Mouse (Mus musculus) forebrain, embryonic 10.5 days (tissue): ENCODE data around the gene Slx4ip. TPM values are rescaled to one million over a fixed set of nuclear protein-coding genes. Genes with fewer than 3 reads are reported as not detected.

ENCODE experiments used
- DNase-seq: peaks from one replicate; pipeline ENCODE4 v3.0.0-alpha.2; 2017; ENCODE audit warnings: low spot score; ENCODE audit errors: extremely low spot score
- H3K27ac ChIP-seq: fragments of 300-500 bp; sonication (generic); 2 replicates; pipeline ENCODE4 v1.5.1; 2016; ENCODE audit warnings: mild to moderate bottlenecking
- H3K27me3 ChIP-seq: fragments of 300-500 bp; sonication (generic); 2 replicates; pipeline ENCODE4 v1.6.1; 2016; ENCODE audit warnings: mild to moderate bottlenecking; ENCODE audit not compliant: poor library complexity, severe bottlenecking
- H3K36me3 ChIP-seq: fragments of 300-500 bp; sonication (generic); replicated peaks from 2 replicates; pipeline ENCODE4 v1.6.1; 2016; ENCODE audit warnings: mild to moderate bottlenecking, moderate library complexity
- H3K4me1 ChIP-seq: fragments of 300-500 bp; sonication (generic); 2 replicates; pipeline ENCODE4 v1.6.1; 2016
- H3K4me3 ChIP-seq: fragments of 300-500 bp; sonication (generic); 2 replicates; pipeline ENCODE4 v1.5.1; 2016; ENCODE audit warnings: mild to moderate bottlenecking, moderate library complexity
- H3K9me3 ChIP-seq: fragments of 300-500 bp; sonication (generic); 2 replicates; pipeline ENCODE4 v1.6.1; 2016; ENCODE audit warnings: mild to moderate bottlenecking, moderate library complexity
- WGBS: fragments of 180-500 bp; shearing (Covaris S2); methylation state at CpG from one replicate; pipeline ENCODE4 v1.1.7; 2016; 5-methylcytosine and 5-hydroxymethylcytosine counted together
- polyA plus RNA-seq: library from polyadenylated mRNA; unstranded; fragments of >200 nt; fragmentation: Nextera tagmentation; extraction: Ambion mirVana; gene quantifications from 2 replicates; pipeline ENCODE4 v1.2.1, GENCODE M21; 2016

The Slx4ip gene
- polyA plus RNA-seq, 1 experiment from 2014 or later = 8.1 TPM

- Histone ChIP-seq H3K4me1 (peaks cover 84% of the 10 kb centered on the region), H3K4me3 (peak overlapping the region; percentile 9; the same call in 1 of the 2 replicates), H3K27ac (peak overlapping the region; percentile 81), H3K9me3 (no peaks in the 10 kb centered on the region), H3K27me3 (peaks cover 9% of the 10 kb centered on the region; the same call in 1 of the 2 replicates), H3K36me3 (peaks cover 80% of the 10 kb centered on the region)
- no peak for DNase-seq
- 12% methylated on average over 11 of the region's 11 CpGs for WGBS
Observed at GRCm38 (mm10) chr2:137098269-137099035, 207.4 kb downstream of the Slx4ip start.

- Histone ChIP-seq H3K4me1 (peaks cover 76% of the 10 kb centered on the region), H3K36me3 (peaks cover 80% of the 10 kb centered on the region), H3K27me3 (peaks cover 11% of the 10 kb centered on the region; the same call in 1 of the 2 replicates), H3K9me3 (no peaks in the 10 kb centered on the region), H3K27ac (peak overlapping the region; percentile 81), H3K4me3 (no peak overlapping the region)
- DNase-seq = peak; percentile 66
- 8% methylated on average over 6 of the region's 6 CpGs for WGBS
Observed at GRCm38 (mm10) chr2:137099211-137099734, 208.3 kb downstream of the Slx4ip start.

- no peak for DNase-seq
- Histone ChIP-seq H3K27ac (peak overlapping the region; percentile 37; the same call in 1 of the 2 replicates), H3K4me3 (no peak overlapping the region), H3K9me3 (no peaks in the 10 kb centered on the region), H3K27me3 (0 out of 2 replicates have a peak, but pooled peaks cover 12% of the 10 kb centered on the region), H3K36me3 (peaks cover 82% of the 10 kb centered on the region), H3K4me1 (peaks cover 64% of the 10 kb centered on the region)
- 39% methylated on average over 5 of the region's 5 CpGs for WGBS
Observed at GRCm38 (mm10) chr2:137101074-137101473, 210.1 kb downstream of the Slx4ip start.

GRCm38 (mm10) chr2:137107203-137107602 is 216.2 kb downstream of the Slx4ip start:
- H3K27ac ChIP-seq = peak overlapping the region; percentile 82
- H3K36me3 ChIP-seq = peaks cover 47% of the 10 kb centered on the region
- no peak for DNase-seq
- H3K4me3 ChIP-seq = peak overlapping the region; percentile 10; the same call in 1 of the 2 replicates
- peaks cover 31% of the 10 kb centered on the region for H3K27me3 ChIP-seq
- H3K9me3 ChIP-seq = no peaks in the 10 kb centered on the region
- WGBS = 44% methylated on average over 4 of the region's 4 CpGs
- H3K4me1 ChIP-seq = peaks cover 68% of the 10 kb centered on the region

GRCm38 (mm10) chr2:137107946-137108345 is 216.9 kb downstream of the Slx4ip start:
- H3K4me1 ChIP-seq = peaks cover 75% of the 10 kb centered on the region
- peaks cover 41% of the 10 kb centered on the region for H3K36me3 ChIP-seq
- H3K27me3 ChIP-seq = peaks cover 35% of the 10 kb centered on the region
- WGBS = 73% methylated on average over 8 of the region's 8 CpGs
- no peak for DNase-seq
- peak overlapping the region; percentile 82 for H3K27ac ChIP-seq
- no peak overlapping the region for H3K4me3 ChIP-seq
- no peaks in the 10 kb centered on the region for H3K9me3 ChIP-seq

GRCm38 (mm10) chr2:137109321-137110213 is 218.5 kb downstream of the Slx4ip start:
- Histone ChIP-seq H3K36me3 (peaks cover 25% of the 10 kb centered on the region), H3K4me3 (peak overlapping the region; percentile 79), H3K9me3 (no peaks in the 10 kb centered on the region), H3K27me3 (peaks cover 28% of the 10 kb centered on the region), H3K4me1 (peaks cover 91% of the 10 kb centered on the region), H3K27ac (peak overlapping the region; percentile 82)
- peak; percentile 68 for DNase-seq
- 27% methylated on average over 15 of the region's 15 CpGs for WGBS

GRCm38 (mm10) chr2:137110214-137110898 is 219.3 kb downstream of the Slx4ip start:
- Histone ChIP-seq H3K27me3 (peaks cover 28% of the 10 kb centered on the region), H3K4me1 (peaks cover 99% of the 10 kb centered on the region), H3K4me3 (peak overlapping the region; percentile 79; the same call in 1 of the 2 replicates), H3K36me3 (peaks cover 17% of the 10 kb centered on the region), H3K27ac (peak overlapping the region; percentile 82), H3K9me3 (no peaks in the 10 kb centered on the region)
- DNase-seq = no peak
- 17% methylated on average over 4 of the region's 4 CpGs for WGBS

GRCm38 (mm10) chr2:137113288-137114061 is 222.5 kb downstream of the Slx4ip start:
- peaks cover 88% of the 10 kb centered on the region for H3K4me1 ChIP-seq
- peak; percentile 51 for DNase-seq
- peak overlapping the region; percentile 97 for H3K27ac ChIP-seq
- peaks cover 21% of the 10 kb centered on the region for H3K27me3 ChIP-seq
- H3K9me3 ChIP-seq = no peaks in the 10 kb centered on the region
- H3K4me3 ChIP-seq = peak overlapping the region; percentile 79
- H3K36me3 ChIP-seq = no peaks in the 10 kb centered on the region
- 2% methylated on average over 11 of the region's 12 CpGs for WGBS

GRCm38 (mm10) chr2:137114248-137115096 is 223.5 kb downstream of the Slx4ip start:
- H3K4me1 ChIP-seq = peaks cover 78% of the 10 kb centered on the region
- WGBS = under 1% methylated on average over 51 of the region's 51 CpGs

GRCm38 (mm10) chr2:137115241-137116024 is 224.4 kb downstream of the Slx4ip start:
- DNase-seq = peak; percentile 42
- peaks cover 37% of the 10 kb centered on the region for H3K27me3 ChIP-seq
- H3K27ac ChIP-seq = peak overlapping the region; percentile 97
- H3K4me1 ChIP-seq = peaks cover 69% of the 10 kb centered on the region
- no peaks in the 10 kb centered on the region for H3K9me3 ChIP-seq
- H3K36me3 ChIP-seq = no peaks in the 10 kb centered on the region
- peak overlapping the region; percentile 79 for H3K4me3 ChIP-seq
- WGBS = under 1% methylated on average over 40 of the region's 40 CpGs

More at GRCm38 (mm10) chr2:137114248-137115096, 223.5 kb downstream of the Slx4ip start:
- Histone ChIP-seq H3K27me3 (peaks cover 28% of the 10 kb centered on the region), H3K27ac (peak overlapping the region; percentile 97), H3K9me3 (no peaks in the 10 kb centered on the region), H3K36me3 (no peaks in the 10 kb centered on the region), H3K4me3 (peak overlapping the region; percentile 79)
- DNase-seq = peak; percentile 76
